Mouse (Mus musculus) myocyte (in vitro differentiated cells): ENCODE results near the gene Grm1.

Experiments used
- E2F4 ChIP-seq: IDR thresholded peaks from one replicate; pipeline ENCODE4 v1.6.1; 2011; ENCODE audit warnings: mild to moderate bottlenecking, control low read depth, moderate library complexity; ENCODE audit not compliant: insufficient read depth
- POLR2A ChIP-seq: IDR thresholded peaks from one replicate; pipeline ENCODE4 v1.6.1; 2011; ENCODE audit warnings: low read depth, mild to moderate bottlenecking, control low read depth, moderate library complexity; ENCODE audit not compliant: insufficient read length

GRCm38 (mm10) chr10:10872142-10872541, 210.0 kb downstream of the Grm1 start:
- TF ChIP-seq POLR2A (no peak), E2F4 (no peak)
